Mouse (Mus musculus) kidney, embryonic 16.5 days (tissue): Measurements from ENCODE around the gene Wdr93. TPM values are rescaled to one million over a fixed set of nuclear protein-coding genes. Genes with fewer than 3 reads are reported as not detected.

Experiments
- ATAC-seq: fragments of 200-750 bp; cut with Nextera tagmentation; 2 replicates; pipeline ENCODE4 v1.8.0; 2017; ENCODE audit warnings: moderate TSS enrichment; ENCODE audit not compliant: low FRiP score, low TSS enrichment
- H3K27ac ChIP-seq: fragments of 300-500 bp; sonication (generic); 2 replicates; pipeline ENCODE4 v1.5.1; 2014; ENCODE audit warnings: low read length
- H3K27me3 ChIP-seq: fragments of 300-500 bp; sonication (generic); 2 replicates; pipeline ENCODE4 v1.6.1; 2014; ENCODE audit warnings: low read length, control low read depth, mixed read lengths; ENCODE audit not compliant: insufficient read depth
- H3K36me3 ChIP-seq: fragments of 300-500 bp; sonication (generic); 2 replicates; pipeline ENCODE4 v1.6.1; 2014; ENCODE audit warnings: low read length, control low read depth, mixed read lengths; ENCODE audit not compliant: insufficient read depth
- H3K4me1 ChIP-seq: fragments of 300-500 bp; sonication (generic); 2 replicates; pipeline ENCODE4 v1.6.1; 2014; ENCODE audit warnings: low read length, control low read depth, mixed read lengths; ENCODE audit not compliant: insufficient read depth
- H3K4me2 ChIP-seq: fragments of 300-500 bp; sonication (generic); replicated peaks from 2 replicates; pipeline ENCODE4 v1.6.1; 2014; ENCODE audit warnings: low read depth, low read length
- H3K4me3 ChIP-seq: fragments of 300-500 bp; sonication (generic); 2 replicates; pipeline ENCODE4 v1.5.1; 2014; ENCODE audit warnings: mild to moderate bottlenecking, low read length
- H3K9ac ChIP-seq: fragments of 300-500 bp; sonication (generic); replicated peaks from 2 replicates; pipeline ENCODE4 v1.6.1; 2014; ENCODE audit warnings: low read length
- H3K9me3 ChIP-seq: fragments of 300-500 bp; sonication (generic); 2 replicates; pipeline ENCODE4 v1.6.1; 2016; ENCODE audit warnings: low read length, control low read depth
- WGBS: fragments of 180-500 bp; shearing (Covaris S2); extraction: QIAGEN DNeasy Blood & Tissue Kit; methylation state at CpG from one replicate; pipeline ENCODE4 v1.1.7; 2014; 5-methylcytosine and 5-hydroxymethylcytosine counted together
- polyA plus RNA-seq: library from polyadenylated mRNA; unstranded; fragments of >200 nt; fragmentation: Nextera tagmentation; extraction: Ambion mirVana; gene quantifications from 2 replicates; pipeline ENCODE4 v1.2.1, GENCODE M21; 2015

Gene Wdr93
- polyA plus RNA-seq, 1 experiment from 2014 or later = 0.46 TPM

DNA sequence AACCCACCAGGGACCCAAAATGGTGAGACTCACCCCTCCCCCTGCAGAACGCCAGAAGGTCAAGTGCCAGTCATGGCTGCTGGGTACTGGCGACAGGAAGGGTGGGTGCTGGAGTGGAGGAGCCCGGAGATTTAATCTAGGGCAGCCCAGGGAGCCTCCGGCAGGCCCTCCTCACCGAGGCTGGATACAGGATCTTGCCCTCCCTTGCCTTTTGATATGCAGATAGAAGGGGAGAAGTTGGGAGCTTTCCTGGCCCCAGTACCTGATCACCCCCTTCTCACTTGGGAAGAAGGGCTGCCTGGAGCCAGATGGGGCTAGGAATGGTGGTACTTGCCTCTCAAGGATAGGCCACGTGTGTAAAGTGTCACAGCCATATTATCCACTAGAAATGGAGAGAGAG lies 75.4 kb downstream of the Wdr93 start:
- no peak for ATAC-seq
- WGBS = 5% methylated on average over 6 of the region's 6 CpGs
- H3K4me2 ChIP-seq = no peak overlapping the region
- H3K27ac ChIP-seq = no peak overlapping the region
- no peaks in the 10 kb centered on the region; the same call in 1 of the 2 replicates for H3K27me3 ChIP-seq
- no peak overlapping the region for H3K4me3 ChIP-seq
- no peak overlapping the region for H3K9ac ChIP-seq
- peaks cover 4% of the 10 kb centered on the region for H3K36me3 ChIP-seq
- peaks cover 19% of the 10 kb centered on the region for H3K4me1 ChIP-seq
- no peaks in the 10 kb centered on the region for H3K9me3 ChIP-seq

GRCm38 (mm10) chr7:79819515-79819914 lies 76.6 kb downstream of the Wdr93 start:
- Histone ChIP-seq H3K4me1 (peaks cover 19% of the 10 kb centered on the region), H3K9ac (no peak overlapping the region), H3K4me2 (no peak overlapping the region), H3K36me3 (peaks cover 6% of the 10 kb centered on the region), H3K9me3 (no peaks in the 10 kb centered on the region), H3K27me3 (no peaks in the 10 kb centered on the region; the same call in 1 of the 2 replicates), H3K27ac (peak overlapping the region; percentile 21; the same call in 1 of the 2 replicates), H3K4me3 (no peak overlapping the region)
- ATAC-seq = no peak
- 27% methylated on average over 4 of the region's 4 CpGs for WGBS

- H3K27me3 ChIP-seq = no peaks in the 10 kb centered on the region; the same call in 1 of the 2 replicates
- H3K9me3 ChIP-seq = peaks cover 4% of the 10 kb centered on the region; the same call in 1 of the 2 replicates
- no peak overlapping the region for H3K4me3 ChIP-seq
- H3K36me3 ChIP-seq = peaks cover 11% of the 10 kb centered on the region
- no peak for ATAC-seq
- H3K4me2 ChIP-seq = no peak overlapping the region
- no peak overlapping the region for H3K9ac ChIP-seq
- H3K27ac ChIP-seq = no peak overlapping the region; the same call in 1 of the 2 replicates
- H3K4me1 ChIP-seq = peaks cover 19% of the 10 kb centered on the region
- 54% methylated on average over 11 of the region's 11 CpGs for WGBS
These were observed 77.0 kb downstream of the Wdr93 start for GRCm38 (mm10) chr7:79819996-79820395.

GRCm38 (mm10) chr7:79822092-79822695 lies 79.2 kb downstream of the Wdr93 start:
- peaks cover 19% of the 10 kb centered on the region for H3K4me1 ChIP-seq
- WGBS = 77% methylated on average over 12 of the region's 12 CpGs
- H3K4me3 ChIP-seq = no peak overlapping the region
- no peak overlapping the region for H3K27ac ChIP-seq
- H3K4me2 ChIP-seq = no peak overlapping the region
- peaks cover 31% of the 10 kb centered on the region for H3K36me3 ChIP-seq
- ATAC-seq = no peak
- H3K9ac ChIP-seq = no peak overlapping the region
- no peaks in the 10 kb centered on the region; the same call in 1 of the 2 replicates for H3K27me3 ChIP-seq
- H3K9me3 ChIP-seq = peaks cover 4% of the 10 kb centered on the region; the same call in 1 of the 2 replicates

DNA sequence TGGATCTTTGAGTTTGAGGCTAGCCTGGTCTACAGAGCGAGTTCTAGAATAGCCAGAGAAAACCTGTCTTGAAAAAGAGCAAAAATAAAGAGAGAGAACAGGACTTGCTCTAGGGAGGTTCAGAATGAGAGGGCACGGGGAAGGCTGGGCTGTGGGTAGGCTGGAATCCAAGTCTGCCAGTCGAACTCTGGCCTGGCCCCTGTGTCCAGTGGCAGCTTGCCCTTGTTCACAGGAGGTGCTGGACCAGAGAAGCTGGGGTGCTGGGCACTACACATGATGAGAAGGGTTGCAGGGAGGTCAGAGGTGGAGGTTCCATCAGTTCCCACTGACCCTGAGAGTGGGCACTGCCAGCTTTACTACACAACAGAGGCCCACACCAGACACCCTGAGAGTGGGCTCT lies 85.4 kb downstream of the Wdr93 start:
- no peak for ATAC-seq
- Histone ChIP-seq H3K36me3 (peaks cover 27% of the 10 kb centered on the region), H3K27me3 (no peaks in the 10 kb centered on the region), H3K9ac (no peak overlapping the region), H3K4me1 (0 out of 2 replicates have a peak, but pooled peaks cover 5% of the 10 kb centered on the region), H3K4me3 (no peak overlapping the region), H3K9me3 (peaks cover 4% of the 10 kb centered on the region; the same call in 1 of the 2 replicates), H3K27ac (no peak overlapping the region), H3K4me2 (no peak overlapping the region)
- 82% methylated on average over 3 of the region's 3 CpGs for WGBS

DNA sequence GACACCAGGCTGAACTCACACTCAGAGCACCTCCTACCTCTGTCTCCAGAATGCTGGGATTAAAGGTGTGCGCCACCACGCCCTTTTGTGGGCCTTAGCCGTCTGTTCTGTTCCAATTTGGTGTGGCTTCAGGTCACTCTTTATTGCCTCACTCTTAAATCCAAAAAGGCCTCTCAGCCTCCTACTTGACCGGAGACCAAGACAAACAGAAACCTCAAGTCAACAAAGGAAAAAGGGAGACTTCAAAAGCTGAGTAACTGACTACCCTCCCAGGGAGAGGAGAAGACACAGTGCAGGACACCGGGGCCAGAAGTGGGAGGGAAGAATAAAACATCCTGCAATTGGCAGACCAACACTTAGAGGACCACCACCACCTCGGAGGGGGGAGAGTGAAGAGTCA lies 88.2 kb downstream of the Wdr93 start:
- peaks cover 12% of the 10 kb centered on the region for H3K36me3 ChIP-seq
- H3K9ac ChIP-seq = no peak overlapping the region
- 0 out of 2 replicates have a peak, but pooled peaks have one; percentile 46 for ATAC-seq
- no peaks in the 10 kb centered on the region for H3K9me3 ChIP-seq
- no peaks in the 10 kb centered on the region for H3K27me3 ChIP-seq
- WGBS = 40% methylated on average over 6 of the region's 6 CpGs
- H3K4me3 ChIP-seq = no peak overlapping the region
- H3K4me1 ChIP-seq = 0 out of 2 replicates have a peak, but pooled peaks cover 5% of the 10 kb centered on the region
- H3K4me2 ChIP-seq = no peak overlapping the region
- peak overlapping the region; percentile 55; the same call in 1 of the 2 replicates for H3K27ac ChIP-seq

- WGBS = 41% methylated on average over 6 of the region's 6 CpGs
- H3K9ac ChIP-seq = no peak overlapping the region
These were observed 88.6 kb downstream of the Wdr93 start for GRCm38 (mm10) chr7:79831585-79831984.

DNA sequence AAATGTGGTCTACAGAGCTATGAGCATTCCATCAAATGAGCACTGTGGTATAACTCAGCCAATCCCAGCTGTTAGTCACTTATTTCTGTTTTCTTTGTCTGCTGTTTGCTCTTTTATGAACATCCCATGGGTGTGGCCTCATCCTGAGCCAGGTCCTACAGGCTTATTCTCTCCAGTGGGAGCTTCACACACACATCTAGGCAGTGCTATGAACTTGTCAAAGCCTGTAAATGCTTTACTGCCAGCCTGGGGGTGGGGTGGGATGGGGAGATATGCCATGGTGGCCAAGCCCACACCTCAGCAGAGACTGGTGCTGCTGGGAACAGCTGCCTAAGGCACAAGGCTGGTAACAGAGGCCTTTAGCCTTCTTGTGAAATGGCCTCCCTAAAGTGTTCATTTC lies 90.0 kb downstream of the Wdr93 start:
- no peak for ATAC-seq
- H3K27me3 ChIP-seq = no peaks in the 10 kb centered on the region
- H3K9ac ChIP-seq = no peak overlapping the region
- H3K27ac ChIP-seq = no peak overlapping the region
- no peak overlapping the region for H3K4me3 ChIP-seq
- 0 out of 2 replicates have a peak, but pooled peaks cover 6% of the 10 kb centered on the region for H3K36me3 ChIP-seq
- no peaks in the 10 kb centered on the region for H3K9me3 ChIP-seq
- 0 out of 2 replicates have a peak, but pooled peaks cover 5% of the 10 kb centered on the region for H3K4me1 ChIP-seq
- no peak overlapping the region for H3K4me2 ChIP-seq

More at GRCm38 (mm10) chr7:79831585-79831984, 88.6 kb downstream of the Wdr93 start:
- Histone ChIP-seq H3K4me2 (no peak overlapping the region), H3K36me3 (peaks cover 10% of the 10 kb centered on the region; the same call in 1 of the 2 replicates), H3K4me1 (0 out of 2 replicates have a peak, but pooled peaks cover 5% of the 10 kb centered on the region), H3K4me3 (no peak overlapping the region), H3K9me3 (no peaks in the 10 kb centered on the region), H3K27me3 (no peaks in the 10 kb centered on the region), H3K27ac (peak overlapping the region; percentile 55; the same call in 1 of the 2 replicates)
- no peak for ATAC-seq

- 0 out of 2 replicates have a peak, but pooled peaks cover 8% of the 10 kb centered on the region for H3K36me3 ChIP-seq
- no peaks in the 10 kb centered on the region for H3K27me3 ChIP-seq
- 89% methylated on average over 6 of the region's 6 CpGs for WGBS
- no peak overlapping the region for H3K9ac ChIP-seq
- no peak overlapping the region for H3K4me2 ChIP-seq
- H3K4me3 ChIP-seq = no peak overlapping the region
- no peak overlapping the region for H3K27ac ChIP-seq
- no peak for ATAC-seq
- H3K9me3 ChIP-seq = no peaks in the 10 kb centered on the region
- 0 out of 2 replicates have a peak, but pooled peaks cover 5% of the 10 kb centered on the region for H3K4me1 ChIP-seq
These were observed 92.2 kb downstream of the Wdr93 start for GRCm38 (mm10) chr7:79835196-79835595.
